Mouse (Mus musculus): ENCODE measurements around the gene Aff1.

The Aff1 gene

GRCm38 (mm10) chr5:103748343-103748742 is 56.2 kb downstream of the Aff1 start:
- no peak for DNase-seq (ENCODE audit: low read depth, low spot score)

GRCm38 (mm10) chr5:103749465-103750285 is 57.5 kb downstream of the Aff1 start:
- DNase-seq (ENCODE audit: low read depth, low spot score): no peak

DNA sequence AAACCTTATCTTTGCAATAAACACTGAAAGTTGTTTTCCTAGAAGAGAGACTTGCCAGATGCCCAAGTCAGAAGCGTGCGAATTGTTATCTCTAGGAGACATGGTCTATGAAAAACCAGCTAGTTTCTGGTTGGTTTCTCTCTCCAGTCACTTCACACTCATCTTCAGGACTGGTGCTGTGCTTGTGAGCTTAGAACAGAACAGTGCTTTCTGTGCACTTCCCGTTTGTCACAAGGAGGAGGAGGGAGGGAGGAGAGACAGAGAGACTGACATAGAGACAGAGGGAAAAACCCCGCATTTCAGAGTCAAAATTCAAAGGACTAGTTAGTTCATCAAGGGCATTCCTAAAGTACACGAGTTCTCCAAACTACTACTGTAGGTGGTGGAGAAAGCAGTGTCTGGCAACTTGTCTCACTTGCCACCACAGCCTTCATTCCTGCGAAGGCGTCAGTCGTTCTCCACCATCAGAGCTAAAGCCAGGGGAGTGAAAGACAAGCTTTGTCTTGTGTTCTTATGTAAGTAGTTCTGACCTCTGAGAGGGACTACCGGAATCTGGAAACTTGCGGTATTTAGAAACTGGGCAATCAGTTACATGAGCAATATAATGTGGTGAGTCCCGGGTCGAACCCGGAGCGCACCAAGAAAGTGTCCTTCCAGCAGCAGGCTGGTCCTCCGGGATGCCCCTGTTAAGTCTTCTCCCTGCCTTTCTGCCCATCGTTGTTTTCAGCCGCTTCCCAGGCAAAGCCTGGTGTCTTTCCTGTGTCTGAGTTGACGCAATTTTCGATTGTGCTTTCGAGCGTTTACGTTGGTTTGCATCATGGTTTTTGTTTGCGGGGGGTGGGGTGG is 60.7 kb downstream of the Aff1 start:
- no peak for DNase-seq (ENCODE audit: low read depth, low spot score)

GRCm38 (mm10) chr5:103753511-103754329 is 61.5 kb downstream of the Aff1 start:
- DNase-seq (ENCODE audit: low read depth, low spot score): peak; percentile 81

- no peak for DNase-seq (ENCODE audit: low read depth, low spot score)
Measured at GRCm38 (mm10) chr5:103754330-103755134, 62.4 kb downstream of the Aff1 start.

DNA sequence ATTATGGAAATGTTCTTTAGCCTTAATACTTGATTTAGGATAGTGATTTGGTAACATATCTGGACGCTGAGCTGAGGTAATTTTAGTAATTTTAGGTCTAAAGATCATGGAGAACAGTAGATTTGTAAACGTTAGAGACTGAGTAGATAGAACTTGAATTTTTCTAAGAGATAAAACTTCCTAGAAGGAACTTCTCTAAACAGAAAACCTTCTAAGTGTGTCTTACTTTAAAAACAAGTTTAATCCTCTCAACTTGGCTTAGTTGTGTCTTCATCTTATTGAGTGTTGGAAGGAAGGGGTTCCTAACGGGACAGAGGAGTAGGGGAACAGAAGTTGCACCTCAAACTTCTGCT is 62.9 kb downstream of the Aff1 start:
- no peak for DNase-seq (ENCODE audit: low read depth, low spot score)

GRCm38 (mm10) chr5:103756231-103756714 is 64.1 kb downstream of the Aff1 start:
- no peak for DNase-seq (ENCODE audit: low read depth, low spot score)

DNA sequence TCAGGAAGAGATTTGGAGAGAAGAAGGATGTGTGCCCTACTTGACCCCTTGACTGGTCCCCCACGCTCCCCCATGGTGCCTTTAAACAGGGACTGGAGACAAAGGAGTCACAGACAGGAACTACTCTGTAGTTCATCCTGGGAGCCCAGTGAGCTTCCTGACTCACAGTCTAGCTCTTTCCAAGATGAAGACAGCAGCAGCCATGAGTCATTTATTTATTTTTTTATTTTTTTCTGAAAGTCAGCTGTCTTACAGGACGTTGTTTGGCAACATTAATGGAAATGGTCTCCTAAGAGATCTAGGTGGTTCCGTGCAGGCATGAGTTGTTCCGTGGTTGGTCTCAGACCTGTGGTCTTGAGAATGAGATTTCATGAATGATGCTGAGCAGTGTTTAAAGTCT is 66.3 kb downstream of the Aff1 start:
- DNase-seq (ENCODE audit: low read depth, low spot score): no peak

DNA sequence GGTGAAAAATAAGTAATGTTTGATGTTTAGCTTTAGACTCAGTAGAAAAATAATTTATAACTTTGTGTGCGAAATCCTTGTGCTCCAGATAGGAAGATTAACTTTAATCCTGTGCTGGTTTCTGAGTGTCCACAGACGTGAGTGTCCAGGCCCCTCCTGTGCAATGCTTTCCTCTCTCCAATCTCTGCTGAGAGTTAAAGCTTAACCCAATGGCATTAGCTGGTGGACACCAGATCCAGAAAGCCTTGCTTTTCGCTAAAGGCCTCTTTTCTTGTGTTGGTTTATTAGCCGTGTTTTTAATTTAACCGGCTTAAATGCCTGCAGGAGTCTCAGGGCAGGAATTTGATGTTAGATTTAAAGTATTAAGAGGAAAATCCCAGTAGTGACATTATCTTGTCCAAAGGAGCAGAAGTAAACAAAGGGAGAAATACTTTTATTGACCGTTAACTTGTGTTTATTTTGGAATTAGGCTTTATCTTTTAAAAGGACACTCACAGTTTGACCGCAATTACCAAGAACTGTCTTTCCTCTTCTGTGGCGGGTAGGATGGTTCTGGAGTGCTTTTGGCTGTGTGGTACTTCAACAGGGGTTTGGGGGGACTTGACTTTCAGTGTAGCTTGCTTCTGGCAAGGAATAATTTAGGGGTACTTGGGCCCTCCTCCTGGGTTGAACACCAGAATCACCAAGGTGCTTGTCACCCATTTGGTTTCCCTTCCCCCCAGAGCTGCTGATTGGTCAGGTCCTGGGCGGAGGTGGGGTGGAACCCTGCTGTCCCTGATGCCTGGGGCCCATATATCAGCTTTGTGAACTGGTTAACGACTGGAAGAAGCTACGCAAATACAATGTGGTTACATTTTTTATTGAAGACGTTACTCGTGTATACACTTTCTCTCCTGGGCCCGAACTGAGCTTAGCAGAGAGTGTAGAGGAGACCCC is 67.6 kb downstream of the Aff1 start:
- DNase-seq (ENCODE audit: low read depth, low spot score): no peak

DNA sequence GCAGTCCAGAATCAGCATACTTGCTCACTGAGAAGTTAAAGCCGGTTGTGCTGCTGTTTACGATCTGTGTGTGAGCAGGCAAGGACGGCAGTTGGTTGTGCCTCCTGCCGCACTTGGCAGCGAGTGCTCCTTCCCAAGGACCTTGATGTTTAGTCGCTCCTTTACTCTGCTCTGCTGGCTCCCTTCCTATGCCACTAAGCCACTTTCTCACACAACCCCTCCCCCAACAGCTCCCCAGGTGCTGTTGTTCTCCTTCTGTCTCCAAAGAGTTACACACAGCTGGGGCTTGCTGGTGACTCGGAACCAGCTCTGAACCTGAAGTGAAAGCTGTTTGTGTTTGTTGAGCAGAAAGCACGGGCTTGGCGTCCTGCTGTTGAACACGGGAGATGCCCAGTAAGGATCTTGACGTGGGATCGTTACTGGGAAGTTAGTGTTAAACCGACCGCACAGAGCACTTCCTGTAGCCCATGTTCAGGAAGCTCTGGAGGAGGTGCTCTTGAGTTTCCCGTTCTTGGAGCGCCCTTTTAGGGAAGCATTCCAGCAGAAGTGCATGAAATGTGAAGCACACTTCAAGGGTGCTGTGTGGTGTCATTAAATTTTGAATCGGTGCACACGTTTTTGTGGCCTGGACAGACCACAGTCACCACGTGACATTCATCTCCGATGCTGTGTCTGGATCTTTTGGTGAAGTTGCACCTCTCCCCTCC is 68.4 kb downstream of the Aff1 start:
- DNase-seq (ENCODE audit: low read depth, low spot score): no peak

GRCm38 (mm10) chr5:103761754-103762153 is 69.6 kb downstream of the Aff1 start:
- no peak for DNase-seq (ENCODE audit: low read depth, low spot score)

DNA sequence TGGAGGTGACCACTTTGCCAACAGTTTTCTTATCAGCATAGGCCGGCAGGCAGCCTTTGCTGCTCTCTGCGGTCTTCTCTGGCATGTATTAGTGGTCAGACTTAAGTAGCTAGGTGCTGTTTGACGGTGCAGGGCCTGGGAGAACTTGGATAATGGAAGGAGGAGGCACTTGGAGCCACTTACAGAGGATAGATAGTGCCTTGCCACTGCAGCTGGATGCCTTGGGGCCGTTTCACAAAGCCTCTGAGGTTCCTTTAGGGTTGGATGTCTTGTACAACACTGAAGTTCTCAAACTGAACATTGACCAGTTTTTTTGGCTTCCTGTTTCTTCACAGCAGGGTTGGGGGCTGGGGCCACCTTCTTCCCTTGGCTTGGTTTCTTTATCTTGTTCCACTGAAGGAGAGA is 70.7 kb downstream of the Aff1 start:
- DNase-seq (ENCODE audit: low read depth, low spot score): no peak

GRCm38 (mm10) chr5:103765356-103765755 is 73.2 kb downstream of the Aff1 start:
- no peak for DNase-seq (ENCODE audit: low read depth, low spot score)

DNA sequence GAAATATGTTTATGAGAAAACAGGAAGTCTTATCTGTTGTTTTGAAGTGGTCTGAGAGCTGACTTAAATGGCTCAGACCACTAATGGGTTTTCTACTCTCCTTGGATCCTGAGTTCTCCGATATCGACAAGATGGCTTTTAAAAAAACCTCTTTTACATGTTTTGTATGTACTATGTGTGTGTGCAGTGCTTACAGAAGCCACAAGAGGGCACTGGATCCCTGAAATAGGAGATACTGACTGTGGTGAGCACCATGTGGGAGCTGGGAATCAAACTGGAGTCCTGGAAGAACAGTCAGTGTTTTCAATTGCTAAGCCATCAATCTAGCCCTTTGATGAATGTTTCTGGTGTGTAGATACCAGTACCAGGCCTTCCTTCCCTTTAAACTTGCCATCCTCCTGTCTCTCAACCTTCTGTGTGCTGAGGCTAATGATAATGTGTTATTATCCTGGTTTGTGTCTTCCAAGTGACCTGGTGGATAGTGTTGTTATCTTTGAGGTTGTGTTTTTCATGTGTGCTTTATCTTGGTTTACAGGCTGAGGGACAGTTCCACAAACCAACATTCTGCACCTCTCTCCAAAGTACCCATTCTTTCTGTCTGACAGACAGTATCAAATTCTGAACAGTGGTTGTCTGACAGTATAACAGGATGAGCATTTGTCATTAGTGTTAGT is 73.7 kb downstream of the Aff1 start:
- DNase-seq (ENCODE audit: low read depth, low spot score): no peak

GRCm38 (mm10) chr5:103766432-103766815 is 74.2 kb downstream of the Aff1 start:
- no peak for DNase-seq (ENCODE audit: low read depth, low spot score)

DNA sequence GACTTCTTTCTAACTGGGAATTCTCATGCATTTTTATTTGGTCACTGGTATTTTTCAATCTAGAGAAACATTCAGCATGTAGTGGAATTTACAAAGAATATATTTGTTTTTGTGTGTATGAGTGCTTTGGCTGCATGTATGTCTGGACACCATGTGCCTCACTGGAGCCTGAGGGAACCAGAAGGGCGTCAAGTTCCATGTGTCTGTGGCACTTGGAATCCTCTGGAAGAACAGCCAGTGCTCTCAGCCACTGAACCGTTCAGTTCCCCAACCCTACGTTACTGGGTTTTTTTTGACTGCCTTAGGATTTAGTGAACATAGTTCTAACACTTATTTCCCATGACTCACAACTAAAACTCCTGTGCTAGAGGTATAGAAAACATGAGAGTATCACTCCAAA is 76.8 kb downstream of the Aff1 start:
- no peak for DNase-seq (ENCODE audit: low read depth, low spot score)

DNA sequence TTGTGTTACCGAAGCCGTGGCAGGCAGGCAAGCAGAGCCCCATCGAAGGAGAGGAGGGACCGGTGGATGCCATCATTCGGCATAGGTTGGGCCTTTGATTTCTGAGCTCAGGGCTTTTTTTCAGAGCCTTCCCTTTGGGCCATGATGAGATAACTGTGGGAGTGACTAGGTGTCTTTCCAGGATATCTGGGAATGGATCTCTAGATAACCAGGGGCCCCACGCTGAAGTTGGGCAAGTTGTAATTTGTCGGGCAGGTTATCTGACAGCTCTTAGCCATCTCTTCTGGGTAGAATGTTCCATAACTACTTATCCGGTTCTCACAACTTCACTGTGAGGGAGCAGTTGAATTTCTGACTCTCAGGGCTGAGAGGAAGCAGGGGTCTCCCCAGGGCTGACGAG is 77.5 kb downstream of the Aff1 start:
- no peak for DNase-seq (ENCODE audit: low read depth, low spot score)

DNA sequence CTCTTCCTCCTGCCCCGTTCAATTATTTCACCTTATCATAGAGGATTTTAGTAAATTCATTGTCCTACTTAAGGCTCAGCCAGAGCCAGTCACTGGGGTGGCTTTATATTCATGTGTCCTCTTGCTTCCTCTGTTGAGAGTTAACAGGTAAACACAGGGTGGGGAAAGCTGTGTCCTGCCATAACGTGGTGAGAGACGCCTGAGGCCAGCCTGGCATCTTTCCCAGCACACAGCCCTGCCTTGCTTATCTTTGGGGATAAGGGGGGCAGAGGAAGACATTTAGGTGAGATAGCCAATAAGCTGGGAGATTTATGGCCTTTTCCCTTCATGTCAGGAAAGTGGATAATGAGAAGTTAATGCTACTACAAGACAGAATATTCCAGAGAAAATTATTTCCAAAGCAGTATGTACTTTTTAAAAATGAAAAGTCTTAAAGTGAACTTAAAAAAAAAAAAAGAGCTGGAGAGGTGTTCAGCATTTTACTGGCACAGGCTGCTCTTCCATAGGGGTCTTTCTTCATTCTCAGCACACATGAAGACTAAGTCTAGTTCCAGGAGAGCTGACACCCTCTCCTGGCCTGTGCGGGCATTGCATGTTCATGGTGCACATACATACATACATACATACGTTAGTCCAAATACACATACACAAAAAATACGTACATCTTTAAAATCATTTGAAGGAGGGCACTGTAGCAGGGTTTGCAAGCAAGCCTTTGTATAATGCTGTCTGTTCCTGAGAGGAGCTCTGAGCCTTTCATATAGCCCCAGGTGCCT is 78.5 kb downstream of the Aff1 start:
- DNase-seq (ENCODE audit: low read depth, low spot score): no peak
